Mouse (Mus musculus): ENCODE results near the gene Rims1. TPM values are rescaled to one million over a fixed set of nuclear protein-coding genes. Genes with fewer than 3 reads are reported as not detected.

Rims1 gene
- polyA plus RNA-seq, 1 experiment from 2014 or later: 2.1 TPM

GRCm38 (mm10) chr1:22661825-22662224 is 144.0 kb downstream of the Rims1 start:
- WGBS: 80% methylated on average over 3 of the region's 3 CpGs
- Histone ChIP-seq H3K9ac (ENCODE audit: low read depth, low read length) (no peak overlapping the region), H3K4me3 (ENCODE audit: low read depth, low read length) (no peak overlapping the region), H3K36me3 (ENCODE audit: control insufficient read depth, insufficient read depth, low read length) (no peaks in the 10 kb centered on the region), H3K27me3 (replicated peaks; ENCODE audit: control insufficient read depth, insufficient read depth, low read length) (no peaks in the 10 kb centered on the region), H3K4me1 (ENCODE audit: control insufficient read depth, insufficient read depth, low read length) (no peaks in the 10 kb centered on the region), H3K27ac (replicated peaks; ENCODE audit: low read depth, low read length) (no peak overlapping the region), H3K4me2 (ENCODE audit: low read depth, low read length) (no peak overlapping the region), H3K9me3 (ENCODE audit: control insufficient read depth, low read length) (no peaks in the 10 kb centered on the region)
- no peak for DNase-seq (ENCODE audit: low spot score)
- ATAC-seq (ENCODE audit: low read depth): no peak

- no peaks in the 10 kb centered on the region for H3K36me3 ChIP-seq (ENCODE audit: control insufficient read depth, insufficient read depth, low read length)
- H3K27me3 ChIP-seq (replicated peaks; ENCODE audit: control insufficient read depth, insufficient read depth, low read length): no peaks in the 10 kb centered on the region
- H3K4me2 ChIP-seq (ENCODE audit: low read depth, low read length): no peak overlapping the region
- no peak for ATAC-seq (ENCODE audit: low read depth)
- H3K4me1 ChIP-seq (ENCODE audit: control insufficient read depth, insufficient read depth, low read length): no peaks in the 10 kb centered on the region
- no peak overlapping the region for H3K27ac ChIP-seq (replicated peaks; ENCODE audit: low read depth, low read length)
- no peak overlapping the region for H3K9ac ChIP-seq (ENCODE audit: low read depth, low read length)
- no peaks in the 10 kb centered on the region for H3K9me3 ChIP-seq (ENCODE audit: control insufficient read depth, low read length)
- H3K4me3 ChIP-seq (ENCODE audit: low read depth, low read length): no peak overlapping the region
- no peak for DNase-seq (ENCODE audit: low spot score)
Observed at GRCm38 (mm10) chr1:22655983-22656382, 149.8 kb downstream of the Rims1 start.

GRCm38 (mm10) chr1:22654903-22655302 is 150.9 kb downstream of the Rims1 start:
- H3K27me3 ChIP-seq (replicated peaks; ENCODE audit: control insufficient read depth, insufficient read depth, low read length): no peaks in the 10 kb centered on the region
- H3K4me3 ChIP-seq (ENCODE audit: low read depth, low read length): no peak overlapping the region
- ATAC-seq (ENCODE audit: low read depth) (no peak), DNase-seq (ENCODE audit: low spot score) (no peak)
- no peak overlapping the region for H3K9ac ChIP-seq (ENCODE audit: low read depth, low read length)
- no peaks in the 10 kb centered on the region for H3K9me3 ChIP-seq (ENCODE audit: control insufficient read depth, low read length)
- 82% methylated on average over 9 of the region's 9 CpGs for WGBS
- H3K36me3 ChIP-seq (ENCODE audit: control insufficient read depth, insufficient read depth, low read length): no peaks in the 10 kb centered on the region
- H3K27ac ChIP-seq (replicated peaks; ENCODE audit: low read depth, low read length): no peak overlapping the region
- no peaks in the 10 kb centered on the region for H3K4me1 ChIP-seq (ENCODE audit: control insufficient read depth, insufficient read depth, low read length)
- no peak overlapping the region for H3K4me2 ChIP-seq (ENCODE audit: low read depth, low read length)

- Histone ChIP-seq H3K9me3 (ENCODE audit: control insufficient read depth, low read length) (no peaks in the 10 kb centered on the region), H3K4me3 (ENCODE audit: low read depth, low read length) (no peak overlapping the region), H3K36me3 (ENCODE audit: control insufficient read depth, insufficient read depth, low read length) (no peaks in the 10 kb centered on the region), H3K9ac (ENCODE audit: low read depth, low read length) (no peak overlapping the region), H3K27me3 (replicated peaks; ENCODE audit: control insufficient read depth, insufficient read depth, low read length) (no peaks in the 10 kb centered on the region), H3K4me2 (ENCODE audit: low read depth, low read length) (no peak overlapping the region), H3K4me1 (ENCODE audit: control insufficient read depth, insufficient read depth, low read length) (no peaks in the 10 kb centered on the region), H3K27ac (replicated peaks; ENCODE audit: low read depth, low read length) (no peak overlapping the region)
- DNase-seq (ENCODE audit: low spot score): no peak
- 58% methylated on average over 7 of the region's 7 CpGs for WGBS
- no peak for ATAC-seq (ENCODE audit: low read depth)
Observed at GRCm38 (mm10) chr1:22650588-22650987, 155.2 kb downstream of the Rims1 start.

- 65% methylated on average over 1 of the region's 1 CpGs for WGBS
- H3K4me3 ChIP-seq (ENCODE audit: low read depth, low read length): no peak overlapping the region
- H3K4me2 ChIP-seq (ENCODE audit: low read depth, low read length): no peak overlapping the region
- H3K9ac ChIP-seq (ENCODE audit: low read depth, low read length): no peak overlapping the region
- no peaks in the 10 kb centered on the region for H3K9me3 ChIP-seq (ENCODE audit: control insufficient read depth, low read length)
- H3K27me3 ChIP-seq (replicated peaks; ENCODE audit: control insufficient read depth, insufficient read depth, low read length): no peaks in the 10 kb centered on the region
- H3K36me3 ChIP-seq (ENCODE audit: control insufficient read depth, insufficient read depth, low read length): no peaks in the 10 kb centered on the region
- ATAC-seq (ENCODE audit: low read depth): no peak
- no peak for DNase-seq (ENCODE audit: low spot score)
- no peaks in the 10 kb centered on the region for H3K4me1 ChIP-seq (ENCODE audit: control insufficient read depth, insufficient read depth, low read length)
- H3K27ac ChIP-seq (replicated peaks; ENCODE audit: low read depth, low read length): no peak overlapping the region
Observed at GRCm38 (mm10) chr1:22649432-22649831, 156.4 kb downstream of the Rims1 start.

- Histone ChIP-seq H3K9me3 (ENCODE audit: control insufficient read depth, low read length) (no peaks in the 10 kb centered on the region), H3K27me3 (replicated peaks; ENCODE audit: control insufficient read depth, insufficient read depth, low read length) (no peaks in the 10 kb centered on the region), H3K4me1 (ENCODE audit: control insufficient read depth, insufficient read depth, low read length) (no peaks in the 10 kb centered on the region), H3K27ac (replicated peaks; ENCODE audit: low read depth, low read length) (no peak overlapping the region), H3K4me2 (ENCODE audit: low read depth, low read length) (no peak overlapping the region), H3K36me3 (ENCODE audit: control insufficient read depth, insufficient read depth, low read length) (no peaks in the 10 kb centered on the region), H3K9ac (ENCODE audit: low read depth, low read length) (no peak overlapping the region), H3K4me3 (ENCODE audit: low read depth, low read length) (no peak overlapping the region)
- 20% methylated on average over 2 of the region's 2 CpGs for WGBS
- peak; percentile 17 for DNase-seq (ENCODE audit: low spot score)
- no peak for ATAC-seq (ENCODE audit: low read depth)
Observed at GRCm38 (mm10) chr1:22645257-22645656, 160.5 kb downstream of the Rims1 start.

- peak; percentile 53; the same call in 1 of the 2 replicates for ATAC-seq (ENCODE audit: low read depth)
- no peaks in the 10 kb centered on the region for H3K4me1 ChIP-seq (ENCODE audit: control insufficient read depth, insufficient read depth, low read length)
- DNase-seq (ENCODE audit: low spot score): peak; percentile 76
- 79% methylated on average over 5 of the region's 5 CpGs for WGBS
- no peaks in the 10 kb centered on the region for H3K27me3 ChIP-seq (replicated peaks; ENCODE audit: control insufficient read depth, insufficient read depth, low read length)
- H3K36me3 ChIP-seq (ENCODE audit: control insufficient read depth, insufficient read depth, low read length): no peaks in the 10 kb centered on the region
- no peak overlapping the region for H3K4me2 ChIP-seq (ENCODE audit: low read depth, low read length)
- H3K9ac ChIP-seq (ENCODE audit: low read depth, low read length): no peak overlapping the region
- no peak overlapping the region for H3K27ac ChIP-seq (replicated peaks; ENCODE audit: low read depth, low read length)
- H3K4me3 ChIP-seq (ENCODE audit: low read depth, low read length): no peak overlapping the region
- H3K9me3 ChIP-seq (ENCODE audit: control insufficient read depth, low read length): no peaks in the 10 kb centered on the region
Observed at GRCm38 (mm10) chr1:22640568-22640967, 165.2 kb downstream of the Rims1 start.

GRCm38 (mm10) chr1:22639702-22640101 is 166.1 kb downstream of the Rims1 start:
- no peak overlapping the region for H3K4me3 ChIP-seq (ENCODE audit: low read depth, low read length)
- H3K9ac ChIP-seq (ENCODE audit: low read depth, low read length): no peak overlapping the region
- no peak for ATAC-seq (ENCODE audit: low read depth)
- H3K4me1 ChIP-seq (ENCODE audit: control insufficient read depth, insufficient read depth, low read length): no peaks in the 10 kb centered on the region
- H3K36me3 ChIP-seq (ENCODE audit: control insufficient read depth, insufficient read depth, low read length): no peaks in the 10 kb centered on the region
- 81% methylated on average over 3 of the region's 3 CpGs for WGBS
- no peak overlapping the region for H3K4me2 ChIP-seq (ENCODE audit: low read depth, low read length)
- no peaks in the 10 kb centered on the region for H3K27me3 ChIP-seq (replicated peaks; ENCODE audit: control insufficient read depth, insufficient read depth, low read length)
- no peak for DNase-seq (ENCODE audit: low spot score)
- H3K9me3 ChIP-seq (ENCODE audit: control insufficient read depth, low read length): no peaks in the 10 kb centered on the region
- H3K27ac ChIP-seq (replicated peaks; ENCODE audit: low read depth, low read length): no peak overlapping the region

GRCm38 (mm10) chr1:22633871-22634270 is 171.9 kb downstream of the Rims1 start:
- Histone ChIP-seq H3K27me3 (replicated peaks; ENCODE audit: control insufficient read depth, insufficient read depth, low read length) (no peaks in the 10 kb centered on the region), H3K27ac (replicated peaks; ENCODE audit: low read depth, low read length) (no peak overlapping the region), H3K36me3 (ENCODE audit: control insufficient read depth, insufficient read depth, low read length) (no peaks in the 10 kb centered on the region), H3K4me3 (ENCODE audit: low read depth, low read length) (no peak overlapping the region), H3K9me3 (ENCODE audit: control insufficient read depth, low read length) (no peaks in the 10 kb centered on the region), H3K4me1 (ENCODE audit: control insufficient read depth, insufficient read depth, low read length) (no peaks in the 10 kb centered on the region), H3K4me2 (ENCODE audit: low read depth, low read length) (no peak overlapping the region), H3K9ac (ENCODE audit: low read depth, low read length) (no peak overlapping the region)
- ATAC-seq (ENCODE audit: low read depth) (no peak), DNase-seq (ENCODE audit: low spot score) (no peak)
- WGBS: 89% methylated on average over 2 of the region's 2 CpGs
